Mouse (Mus musculus): ENCODE measurements at regions not wholly inside any gene's neighbourhood (a gene's known extent, or its start where the extent isn't known, plus 50 kb on each side); places are given as distances from the start of the nearest gene placed in this dataset.

- no peak for DNase-seq (ENCODE audit: extremely low read depth, low read depth)
These were observed 158.6 kb downstream of the Chic2 start for GRCm38 (mm10) chr5:74885958-74886357.

DNA sequence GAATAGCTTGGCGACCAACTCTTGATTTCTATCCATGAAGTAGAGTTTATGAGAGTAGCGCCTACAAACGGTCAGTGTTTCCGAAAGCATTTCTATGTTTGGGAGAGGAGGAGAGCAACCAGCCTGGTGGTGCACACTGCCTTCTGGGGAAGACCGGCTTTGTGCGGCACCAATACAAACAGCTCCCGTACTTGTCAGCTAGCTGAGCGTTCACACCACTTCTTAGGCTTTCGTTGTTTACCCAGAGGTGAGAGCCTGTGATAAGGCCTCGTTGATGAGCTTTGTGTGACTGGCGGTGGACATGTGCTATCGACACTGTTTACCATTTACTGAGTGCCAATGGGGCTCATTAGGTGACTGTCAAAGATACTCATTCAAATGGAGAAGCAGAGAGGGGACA lies 162.0 kb downstream of the Chic2 start:
- DNase-seq (ENCODE audit: extremely low read depth, low read depth) = no peak

DNA sequence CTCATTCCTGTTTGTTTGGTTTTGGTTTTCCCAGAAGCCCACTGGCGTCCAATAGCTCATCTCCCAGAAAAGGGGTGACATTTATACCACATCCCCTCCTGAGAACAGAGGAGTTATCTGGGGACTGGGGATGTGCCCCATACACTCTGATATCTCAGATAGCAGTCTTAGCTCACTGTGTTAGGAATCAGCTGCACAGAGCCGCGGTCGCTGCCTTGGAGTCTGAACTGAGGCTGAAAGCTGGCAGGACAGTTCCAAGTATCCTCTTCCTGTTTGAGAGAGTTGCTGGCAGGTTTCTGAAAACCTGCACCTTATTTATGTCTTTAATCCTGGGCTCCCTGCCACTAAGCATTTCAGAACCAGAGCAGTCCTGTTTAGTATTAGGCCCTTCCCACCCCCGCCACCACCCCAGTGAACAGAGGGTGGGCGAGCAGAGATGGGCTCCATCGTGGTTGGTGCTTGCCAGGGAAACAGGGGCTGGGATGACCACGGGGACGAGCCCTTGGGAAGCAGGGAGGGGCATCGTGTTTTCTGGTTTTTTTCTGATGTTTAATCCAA lies 163.8 kb downstream of the Chic2 start:
- DNase-seq (ENCODE audit: extremely low read depth, low read depth) = no peak

- no peak for DNase-seq (ENCODE audit: extremely low read depth, low read depth)
These were observed 164.5 kb downstream of the Chic2 start for GRCm38 (mm10) chr5:74880048-74880437.

DNA sequence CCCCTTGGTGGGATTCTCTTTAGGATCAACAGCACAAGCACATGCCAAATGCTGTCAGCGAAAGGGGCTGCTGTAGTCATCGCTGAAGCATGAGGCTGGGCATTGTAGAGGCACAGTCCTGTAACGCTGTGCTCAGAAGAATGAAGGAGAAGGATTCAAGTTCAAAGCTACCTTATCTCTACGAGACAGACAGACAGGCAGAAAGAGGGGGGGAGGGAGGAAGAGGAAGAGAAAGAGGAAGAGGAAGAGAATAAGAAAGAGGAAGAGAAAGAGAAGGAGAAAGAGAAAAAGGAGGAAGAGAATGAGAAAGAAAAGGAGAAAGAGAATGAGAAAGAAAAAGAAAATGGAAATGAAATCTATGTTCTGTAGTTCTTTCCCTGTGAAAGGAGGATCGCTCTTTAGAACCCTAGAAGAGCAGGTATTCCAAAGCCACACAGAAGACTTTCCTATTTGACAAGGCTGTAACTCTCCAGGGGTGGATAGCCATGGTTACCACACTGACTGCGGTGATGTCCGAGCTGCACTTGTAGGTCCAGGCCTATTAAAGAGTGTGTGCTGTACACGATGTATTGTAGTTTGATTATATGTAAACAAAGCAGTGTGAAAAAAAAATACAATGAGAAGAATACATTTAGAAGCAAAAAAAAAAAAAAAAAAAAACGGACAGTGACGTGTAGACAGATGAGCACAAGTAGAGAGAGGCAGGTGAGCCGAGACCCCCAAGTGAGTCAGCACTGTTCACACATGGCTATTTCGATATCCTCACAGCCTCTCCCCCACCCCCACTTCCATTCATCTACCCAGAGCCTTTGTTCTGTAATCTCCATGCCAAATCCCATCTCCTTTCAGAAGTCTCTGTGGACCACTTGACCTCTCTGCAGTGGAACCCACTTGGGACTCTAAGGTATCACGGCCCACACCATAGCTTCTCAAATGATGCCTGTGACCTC lies 165.2 kb downstream of the Chic2 start:
- peak; percentile 36 for DNase-seq (ENCODE audit: extremely low read depth, low read depth)

DNA sequence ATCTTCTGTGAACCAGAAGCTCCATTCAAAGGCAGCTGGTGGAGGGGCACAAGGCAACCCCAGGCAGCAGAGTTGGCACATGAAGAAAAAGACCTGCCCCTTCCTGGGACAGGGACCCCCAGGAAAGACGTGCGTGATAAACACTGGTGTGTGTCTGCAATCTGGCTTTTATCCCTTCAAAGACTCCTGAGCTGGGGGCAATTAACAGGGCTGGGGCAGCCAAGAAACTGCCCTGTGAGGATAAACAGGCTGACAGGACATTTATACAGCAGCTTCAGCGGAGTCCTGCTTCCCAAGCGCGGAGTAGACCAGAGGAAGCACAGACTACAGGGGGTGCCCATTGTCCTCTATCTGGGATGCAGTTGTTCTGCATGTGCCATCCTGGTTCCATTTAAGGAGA lies 167.0 kb downstream of the Chic2 start:
- no peak for DNase-seq (ENCODE audit: extremely low read depth, low read depth)

- DNase-seq (ENCODE audit: extremely low read depth, low read depth) = no peak
These were observed 167.4 kb downstream of the Chic2 start for GRCm38 (mm10) chr5:74877185-74877584.

DNA sequence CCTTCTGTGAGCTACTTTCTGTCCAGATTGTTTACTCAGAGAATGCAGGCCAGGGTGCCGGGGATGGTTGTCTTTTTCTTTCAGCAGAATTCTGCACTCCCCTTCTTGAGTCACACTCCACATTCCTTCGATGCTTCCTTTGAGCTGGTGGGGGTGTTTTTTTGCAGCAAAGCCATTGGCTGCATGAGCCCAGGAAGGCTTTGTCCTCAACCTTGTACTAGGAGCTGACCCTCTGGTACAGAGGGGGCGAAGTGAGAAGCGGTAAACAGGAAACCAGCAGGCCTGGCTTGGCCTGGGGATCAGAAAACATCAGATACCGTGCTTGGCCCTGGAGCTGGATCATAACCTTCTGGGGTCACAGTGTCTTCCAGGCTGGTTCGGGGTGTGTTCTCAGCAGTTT lies 169.9 kb downstream of the Chic2 start:
- DNase-seq (ENCODE audit: extremely low read depth, low read depth) = no peak

DNA sequence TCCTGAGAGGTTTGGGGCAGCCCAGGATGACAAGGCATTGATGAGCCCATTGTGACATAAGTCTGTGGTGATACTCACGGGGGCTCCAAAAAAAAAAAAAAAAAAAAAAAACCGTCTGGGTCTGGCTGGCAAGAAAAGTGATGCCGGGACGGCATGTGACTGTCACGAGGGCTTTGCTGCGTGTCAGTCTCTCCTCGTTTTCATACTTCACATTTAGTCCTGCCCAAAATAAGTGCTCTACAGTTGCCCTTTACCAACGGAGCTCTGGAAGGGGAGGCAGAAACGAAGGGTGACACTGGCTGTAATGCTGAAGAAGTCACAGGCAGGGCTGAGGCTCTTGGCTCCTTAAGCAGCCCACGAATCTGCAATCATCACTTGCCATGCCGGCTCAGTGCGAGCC lies 167.9 kb upstream of the Lnx1 start:
- DNase-seq (ENCODE audit: extremely low read depth, low read depth) = no peak

- DNase-seq (ENCODE audit: extremely low read depth, low read depth) = no peak
These were observed 164.5 kb upstream of the Lnx1 start for GRCm38 (mm10) chr5:74867113-74867785.

DNA sequence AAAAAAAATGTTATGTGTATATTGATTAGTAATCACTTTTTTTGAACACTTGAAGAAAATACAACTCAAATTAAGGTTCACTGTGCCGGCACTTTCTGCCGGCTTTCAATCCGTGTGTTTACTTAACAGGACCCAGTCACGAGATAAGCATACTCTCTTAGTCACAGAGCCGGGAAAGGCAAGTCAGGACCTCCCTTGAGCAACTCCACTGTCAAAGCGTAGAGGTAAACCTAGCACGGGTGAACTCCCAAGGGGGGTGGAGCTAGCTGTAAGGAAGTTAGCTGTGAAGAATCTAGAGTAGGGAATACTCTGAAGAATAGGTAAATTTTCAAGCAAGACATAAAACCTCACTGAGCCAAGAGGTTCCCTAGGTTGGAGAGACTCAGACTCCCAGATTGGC lies 164.0 kb upstream of the Lnx1 start:
- no peak for DNase-seq (ENCODE audit: extremely low read depth, low read depth)

DNA sequence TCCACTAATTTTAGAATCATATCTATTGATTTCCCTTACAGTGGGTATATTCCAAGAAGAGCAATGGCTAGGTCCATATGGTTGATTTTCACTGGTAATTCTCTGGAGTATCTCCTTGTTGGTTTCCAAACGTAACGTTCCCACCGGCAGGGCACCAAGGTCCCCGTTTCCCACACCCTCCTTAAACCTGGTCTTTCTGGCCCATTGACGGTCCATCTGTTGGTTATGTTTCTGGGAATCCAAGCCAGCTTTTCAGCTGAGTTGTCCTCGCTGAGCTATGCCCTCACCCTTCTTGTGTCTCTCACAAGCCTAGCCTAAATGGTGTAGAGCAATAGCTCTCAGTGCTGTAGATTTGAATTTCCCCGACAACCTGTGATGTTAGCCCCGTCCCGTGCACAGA lies 162.7 kb upstream of the Lnx1 start:
- DNase-seq (ENCODE audit: extremely low read depth, low read depth) = no peak

- no peak for DNase-seq (ENCODE audit: extremely low read depth, low read depth)
These were observed 161.9 kb upstream of the Lnx1 start for GRCm38 (mm10) chr5:74864540-74865157.

DNA sequence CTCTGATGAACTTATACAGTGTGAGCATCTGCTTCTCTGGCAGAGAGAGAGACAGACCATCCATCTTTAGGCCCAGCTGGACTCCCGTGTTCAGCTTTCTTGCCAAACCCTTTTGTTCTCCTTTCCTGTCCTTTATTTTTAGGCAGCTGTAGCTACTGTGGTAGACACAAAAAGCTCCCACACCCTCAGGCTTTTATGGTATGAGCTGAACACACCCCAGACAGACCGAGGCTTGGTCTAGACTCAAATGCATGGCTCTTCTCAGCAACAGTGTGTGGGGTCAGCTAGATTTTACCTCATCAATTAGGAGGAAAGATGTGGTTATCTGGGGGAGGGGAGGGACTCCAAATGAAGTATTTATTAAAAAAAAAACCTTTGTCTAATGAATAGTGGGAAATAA lies 158.6 kb upstream of the Lnx1 start:
- DNase-seq (ENCODE audit: extremely low read depth, low read depth) = no peak

DNA sequence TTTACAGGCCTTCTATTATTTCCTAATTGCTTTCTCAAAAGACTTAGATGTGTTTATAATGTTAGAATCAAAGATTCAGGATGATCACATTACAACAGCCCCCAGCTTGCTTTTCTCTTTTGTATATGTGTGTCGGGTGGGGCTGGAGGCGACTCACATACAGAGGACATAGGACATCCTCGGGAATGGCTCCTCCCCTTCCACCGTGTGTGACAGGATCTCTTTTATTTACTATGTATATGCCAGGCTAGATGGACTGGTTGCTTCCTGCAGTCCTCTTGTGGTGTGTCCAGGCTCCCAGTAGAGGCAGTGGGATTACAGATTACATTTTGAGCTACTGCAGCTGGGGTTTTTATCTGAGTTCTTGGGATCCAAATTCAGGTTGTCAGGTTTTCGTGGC lies 155.1 kb upstream of the Lnx1 start:
- DNase-seq (ENCODE audit: extremely low read depth, low read depth) = no peak

GRCm38 (mm10) chr5:74857161-74857560 lies 154.4 kb upstream of the Lnx1 start:
- DNase-seq (ENCODE audit: extremely low read depth, low read depth) = no peak

GRCm38 (mm10) chr5:74847824-74848223 lies 145.1 kb upstream of the Lnx1 start:
- no peak for DNase-seq (ENCODE audit: extremely low read depth, low read depth)

GRCm38 (mm10) chr5:74846674-74847073 lies 144.0 kb upstream of the Lnx1 start:
- no peak for DNase-seq (ENCODE audit: extremely low read depth, low read depth)

DNA sequence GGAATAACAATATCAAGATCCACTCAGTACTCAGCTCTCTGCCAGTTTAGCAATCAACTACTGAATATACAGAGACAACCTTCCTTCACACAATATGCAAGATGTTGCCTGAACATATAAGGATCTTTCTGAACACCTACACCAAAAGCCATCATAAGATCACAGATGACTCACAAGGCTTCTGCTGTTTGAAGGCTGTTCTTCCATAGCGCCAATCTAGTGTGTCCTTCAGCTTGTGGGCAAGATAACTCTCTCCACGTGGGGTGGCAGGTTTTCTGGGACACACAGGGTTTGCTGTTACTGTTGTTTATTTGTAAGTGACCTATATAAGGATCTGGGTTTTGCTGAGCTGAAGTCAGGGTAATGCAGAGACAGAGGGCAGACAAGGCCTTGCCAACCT lies 131.7 kb upstream of the Lnx1 start:
- no peak for DNase-seq (ENCODE audit: extremely low read depth, low read depth)

DNA sequence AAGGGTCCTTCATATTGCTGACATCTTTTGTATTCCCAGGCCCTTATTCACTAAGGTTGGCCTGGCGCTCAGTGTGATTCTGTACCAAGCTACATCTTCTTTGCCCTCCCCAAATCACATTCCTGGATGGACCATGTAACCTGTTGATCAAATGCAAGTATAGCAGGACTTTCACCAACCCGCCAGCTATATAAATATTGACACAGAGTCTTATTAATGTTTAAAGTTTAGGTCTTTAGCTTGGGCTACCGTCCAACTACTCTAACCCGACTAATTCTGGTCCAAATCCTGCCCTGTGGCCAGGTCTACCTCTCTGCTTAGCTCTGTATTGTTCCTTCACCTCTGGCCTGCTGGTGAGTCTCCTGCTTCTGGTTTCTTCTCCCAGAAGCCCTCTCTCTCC lies 131.2 kb upstream of the Lnx1 start:
- no peak for DNase-seq (ENCODE audit: extremely low read depth, low read depth)

DNA sequence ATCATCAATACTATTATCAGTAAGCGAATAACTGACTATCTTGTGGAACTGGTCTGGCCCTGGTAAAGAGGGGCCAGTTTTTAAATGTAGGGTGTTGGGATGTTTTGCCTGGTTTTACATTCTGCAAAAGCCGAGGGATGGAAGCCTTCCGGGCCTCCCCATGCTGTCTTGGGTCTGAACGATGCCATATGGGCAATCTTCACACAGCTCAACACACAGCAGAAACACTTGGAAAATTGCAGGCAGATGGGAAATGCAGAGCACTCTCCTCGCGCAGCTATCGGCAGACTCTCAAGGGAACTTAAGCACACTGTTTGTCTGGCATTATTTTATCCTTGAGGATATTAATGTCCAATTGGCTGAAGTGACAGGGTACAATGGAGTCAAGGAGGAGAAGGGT lies 129.3 kb upstream of the Lnx1 start:
- DNase-seq (ENCODE audit: extremely low read depth, low read depth) = no peak

DNA sequence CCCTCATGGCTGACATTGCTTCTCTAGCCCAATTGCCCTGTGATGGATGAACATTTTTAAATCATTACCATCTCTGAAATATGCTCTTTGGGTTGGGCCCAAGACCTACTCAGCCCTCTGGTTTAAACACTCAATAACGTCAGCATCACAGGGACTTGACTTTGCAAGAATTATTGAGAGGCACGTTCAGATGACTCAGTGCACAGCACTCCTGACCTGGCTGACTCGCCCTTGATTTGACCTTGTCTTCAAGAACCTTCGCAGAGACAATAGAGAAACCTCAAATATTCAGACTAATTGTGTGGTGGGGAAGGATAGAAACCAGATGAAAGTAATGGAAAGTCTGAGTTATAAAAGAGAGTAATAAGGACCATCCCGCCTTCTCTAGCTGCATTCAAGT lies 127.9 kb upstream of the Lnx1 start:
- DNase-seq (ENCODE audit: extremely low read depth, low read depth) = no peak

Measured in MEL-GATA-1-ER (cell line).